Mouse (Mus musculus) kidney, postnatal 36 days (tissue): ENCODE data around the gene Stoml2.

ENCODE experiments used
- DNase-seq, 2 experiments: peaks; one replicate each; pipeline ENCODE4 v3.0.0; 2021 to 2022; ENCODE audit warnings: mixed read lengths in 2 of 2

Stoml2 gene

GRCm38 (mm10) chr4:43037860-43038566, 6.5 kb upstream of the Stoml2 start:
- DNase-seq = no peak

GRCm38 (mm10) chr4:43036356-43036755, 4.8 kb upstream of the Stoml2 start:
- DNase-seq = no peak

GRCm38 (mm10) chr4:43035851-43036250, 4.3 kb upstream of the Stoml2 start:
- no peak for DNase-seq

- DNase-seq = no peak
Measured at GRCm38 (mm10) chr4:43033481-43033880, 2.0 kb upstream of the Stoml2 start.

- DNase-seq = no peak
Measured at GRCm38 (mm10) chr4:43032501-43032900, 991 bp upstream of the Stoml2 start.

GRCm38 (mm10) chr4:43030780-43031230, 705 bp downstream of the Stoml2 start:
- peak; percentile 49 to 70 for DNase-seq

GRCm38 (mm10) chr4:43030352-43030751, 1.2 kb downstream of the Stoml2 start:
- DNase-seq = no peak

- DNase-seq = no peak
Measured at GRCm38 (mm10) chr4:43029749-43030148, 1.8 kb downstream of the Stoml2 start.

- DNase-seq = no peak
Measured at GRCm38 (mm10) chr4:43029121-43029520, 2.4 kb downstream of the Stoml2 start.

GRCm38 (mm10) chr4:43025084-43025960, 6.2 kb downstream of the Stoml2 start, which contains the start of gene Pigo:
Gene Pigo (minus strand): TSS chr4:43025819.
- peak; percentile 95 to 97 for DNase-seq

GRCm38 (mm10) chr4:43024673-43025072, 6.8 kb downstream of the Stoml2 start:
- no peak for DNase-seq

- no peak for DNase-seq
Measured at GRCm38 (mm10) chr4:43021341-43021740, 10.2 kb downstream of the Stoml2 start.

GRCm38 (mm10) chr4:43020876-43021275, 10.6 kb downstream of the Stoml2 start:
- DNase-seq = no peak

- DNase-seq = no peak
Measured at GRCm38 (mm10) chr4:43019641-43020465, 11.7 kb downstream of the Stoml2 start.

GRCm38 (mm10) chr4:43019176-43019575, 12.3 kb downstream of the Stoml2 start:
- DNase-seq = no peak

GRCm38 (mm10) chr4:43018156-43018555, 13.4 kb downstream of the Stoml2 start:
- no peak for DNase-seq

GRCm38 (mm10) chr4:43012091-43012490, 19.4 kb downstream of the Stoml2 start:
- no peak for DNase-seq

GRCm38 (mm10) chr4:43010161-43011038, 21.1 kb downstream of the Stoml2 start, which contains the start of gene Fancg:
Gene Fancg (minus strand): TSS chr4:43010506.
- DNase-seq = peak; percentile 88 to 92

GRCm38 (mm10) chr4:43005765-43006164, 25.7 kb downstream of the Stoml2 start:
- peak; percentile 53 to 70 for DNase-seq

- no peak for DNase-seq
Measured at GRCm38 (mm10) chr4:43004951-43005350, 26.6 kb downstream of the Stoml2 start.

- peak; percentile 54 to 66 for DNase-seq
Measured at GRCm38 (mm10) chr4:43002756-43003439, 28.6 kb downstream of the Stoml2 start.
